In the genomic region with DNA sequence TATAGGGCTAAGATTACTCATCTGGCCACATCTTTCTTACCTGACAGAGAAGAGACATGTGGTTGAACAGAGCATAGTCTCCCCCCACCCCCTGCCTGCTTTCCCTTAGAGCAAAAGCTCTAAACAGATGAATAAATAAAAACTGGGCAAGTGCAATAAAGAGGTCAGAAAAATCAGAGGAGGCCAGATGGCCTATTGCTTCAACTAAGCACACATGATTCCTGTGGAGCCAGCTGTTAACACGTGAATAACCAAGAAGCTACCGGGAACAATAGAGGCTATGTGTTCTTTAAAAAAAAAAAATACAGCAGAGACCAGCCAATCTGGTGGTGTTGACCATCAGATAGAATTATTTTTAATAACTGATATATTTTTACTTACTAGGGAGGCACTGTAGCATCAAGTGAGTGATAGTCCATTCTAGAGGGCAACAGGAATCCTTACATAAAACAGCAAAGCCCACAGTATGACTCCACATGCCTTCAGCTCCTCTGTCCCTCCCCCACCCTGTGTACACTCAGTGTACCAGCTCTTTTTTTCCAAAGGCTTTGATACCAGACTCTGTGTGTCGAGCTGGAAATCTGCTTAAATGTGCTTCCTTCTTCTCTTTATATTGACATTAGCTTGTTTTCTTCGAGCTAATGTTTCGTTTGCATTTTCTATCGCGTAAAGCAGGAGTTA, we compare ENCODE assay signal across 26 mouse cellular contexts.
DNase-seq lines count a peak whose midpoint lies in the region; ATAC-seq and TF ChIP-seq lines count a peak whose summit lies in the region.
"Had no signal": no experiment of that assay in that cellular context is flagged by ENCODE, and none has a peak within 500 bp of the region (broad histone marks: within the 10 kb centered on the region; RNA-seq: fewer than 3 reads in every experiment).

No protein-coding gene starts in this region.

- H3K9me3 ChIP-seq in liver, embryonic 12.5 days (replicated peaks), result no peaks in the 10 kb centered on the region
- no peaks in the 10 kb centered on the region for H3K9me3 ChIP-seq in limb, embryonic 11.5 days (ENCODE audit: control insufficient read depth, low read length)
- H3K9me3 ChIP-seq in stomach, embryonic 15.5 days, result no peaks in the 10 kb centered on the region
- H3K9me3 ChIP-seq: embryonic facial prominence, embryonic 12.5 days; forebrain, embryonic 10.5 days; heart, embryonic 12.5 days; hindbrain, embryonic 15.5 days; limb, embryonic 15.5 days; liver, embryonic 15.5 days had no signal

- TF ChIP-seq CTCF in liver, adult 2 months (IDR thresholded peaks at IDR 0.05; ENCODE audit: low read depth, low read length), result no peak

- no peak for ATAC-seq in liver, embryonic 12.5 days
- ATAC-seq in limb, embryonic 11.5 days (ENCODE audit: insufficient number of reproducible peaks, low FRiP score, low TSS enrichment, low read depth), result 0 out of 2 replicates have a peak, but pooled peaks have one; percentile 47
- ATAC-seq in stomach, embryonic 15.5 days (ENCODE audit: insufficient read depth, low FRiP score, low read depth), result peak; percentile 50; the same call in 1 of the 2 replicates
- ATAC-seq: activated CD4-positive, CD25-positive, alpha-beta regulatory T cell, adult 4 months; forebrain, embryonic 16.5 days had no signal

- no peaks in the 10 kb centered on the region for H3K79me2 ChIP-seq in liver, adult 2 months (ENCODE audit: control insufficient read depth, insufficient read depth, low read length)

- DNase-seq in liver, adult 2 months (ENCODE audit: extremely low read depth, low read depth, low spot score), result peak; percentile 92
- DNase-seq in embryo, embryonic 11 days, result peak; percentile 56
- DNase-seq in limb, embryonic 11.5 days (ENCODE audit: low spot score), result no peak
- no peak for DNase-seq in heart, postnatal 4 days
- no peak for DNase-seq in lung, postnatal 36 days
- DNase-seq: adrenal gland, adult 2 months; adrenal gland, postnatal 36 days; cerebellum, adult 18-20 months; heart, adult 2 months; kidney, adult 18-20 months; kidney, postnatal 4 days; lung, embryonic 14.5 days; right cerebral cortex, adult 18-20 months; spleen, adult 18-20 months; thymus, postnatal 4 days had no signal

- no peak overlapping the region for H3K27ac ChIP-seq in liver, adult 2 months (replicated peaks; ENCODE audit: insufficient read depth, low read depth, low read length)
- H3K27ac ChIP-seq in liver, embryonic 12.5 days, result no peak overlapping the region
- no peak overlapping the region for H3K27ac ChIP-seq in limb, embryonic 11.5 days (replicated peaks; ENCODE audit: low read depth, low read length)
- no peak overlapping the region; the same call in 1 of the 2 replicates for H3K27ac ChIP-seq in stomach, embryonic 15.5 days
- H3K27ac ChIP-seq: embryonic facial prominence, embryonic 12.5 days; forebrain, embryonic 10.5 days; heart, adult 2 months; hindbrain, embryonic 15.5 days; limb, embryonic 15.5 days; liver, embryonic 15.5 days had no signal

- no peaks in the 10 kb centered on the region for H3K27me3 ChIP-seq in liver, adult 2 months (ENCODE audit: control insufficient read depth, insufficient read depth, low read length)
- no peaks in the 10 kb centered on the region for H3K27me3 ChIP-seq in liver, embryonic 12.5 days (replicated peaks)
- H3K27me3 ChIP-seq in limb, embryonic 11.5 days (ENCODE audit: control insufficient read depth, insufficient read depth, low read length), result no peaks in the 10 kb centered on the region
- no peaks in the 10 kb centered on the region for H3K27me3 ChIP-seq in stomach, embryonic 15.5 days (replicated peaks)
- H3K27me3 ChIP-seq: CH12.LX; embryonic facial prominence, embryonic 12.5 days; heart, embryonic 12.5 days; hindbrain, embryonic 15.5 days; limb, embryonic 15.5 days; liver, embryonic 15.5 days had no signal

- no peak overlapping the region for H3K4me3 ChIP-seq in liver, adult 2 months (ENCODE audit: insufficient read depth, low read depth, low read length)
- H3K4me3 ChIP-seq in liver, embryonic 12.5 days, result no peak overlapping the region
- no peak overlapping the region for H3K4me3 ChIP-seq in limb, embryonic 11.5 days (ENCODE audit: low read depth, low read length)
- H3K4me3 ChIP-seq in stomach, embryonic 15.5 days (replicated peaks), result no peak overlapping the region
- H3K4me3 ChIP-seq: embryonic facial prominence, embryonic 12.5 days; forebrain, embryonic 10.5 days; heart, adult 2 months; heart, embryonic 12.5 days; hindbrain, embryonic 15.5 days; limb, embryonic 15.5 days; liver, embryonic 15.5 days had no signal

- H3K4me2 ChIP-seq in liver, embryonic 12.5 days, result no peak overlapping the region
- H3K4me2 ChIP-seq in limb, embryonic 11.5 days (ENCODE audit: low read depth, severe bottlenecking), result no peak overlapping the region
- H3K4me2 ChIP-seq in stomach, embryonic 15.5 days, result no peak overlapping the region
- H3K4me2 ChIP-seq: embryonic facial prominence, embryonic 12.5 days; heart, embryonic 12.5 days; hindbrain, embryonic 15.5 days; limb, embryonic 15.5 days; liver, embryonic 15.5 days; lung, embryonic 14.5 days had no signal

- H3K36me3 ChIP-seq in liver, adult 2 months (ENCODE audit: control insufficient read depth, insufficient read depth, low read length), result no peaks in the 10 kb centered on the region
- no peaks in the 10 kb centered on the region for H3K36me3 ChIP-seq in liver, embryonic 12.5 days
- no peaks in the 10 kb centered on the region for H3K36me3 ChIP-seq in limb, embryonic 11.5 days (ENCODE audit: control insufficient read depth, insufficient read depth, low read length)
- H3K36me3 ChIP-seq in stomach, embryonic 15.5 days, result no peaks in the 10 kb centered on the region
- H3K36me3 ChIP-seq: embryonic facial prominence, embryonic 12.5 days; forebrain, embryonic 10.5 days; heart, embryonic 12.5 days; hindbrain, embryonic 15.5 days; limb, embryonic 15.5 days; liver, embryonic 15.5 days had no signal

- TF ChIP-seq POLR2A in liver, adult 2 months (IDR thresholded peaks at IDR 0.05; ENCODE audit: extremely low read depth, insufficient read depth, low read length), result no peak

- peaks cover 8% of the 10 kb centered on the region for H3K4me1 ChIP-seq in liver, adult 2 months (ENCODE audit: control insufficient read depth, insufficient read depth, low read length)
- H3K4me1 ChIP-seq in liver, embryonic 12.5 days, result no peaks in the 10 kb centered on the region
- H3K4me1 ChIP-seq in limb, embryonic 11.5 days (ENCODE audit: control insufficient read depth, insufficient read depth, low read length), result peaks cover 21% of the 10 kb centered on the region
- no peaks in the 10 kb centered on the region for H3K4me1 ChIP-seq in stomach, embryonic 15.5 days
- H3K4me1 ChIP-seq: heart, embryonic 12.5 days; hindbrain, embryonic 15.5 days; limb, embryonic 15.5 days; liver, embryonic 15.5 days had no signal

- H3K9ac ChIP-seq in liver, adult 2 months (ENCODE audit: low read depth, low read length), result no peak overlapping the region
- H3K9ac ChIP-seq in liver, embryonic 12.5 days, result no peak overlapping the region
- H3K9ac ChIP-seq in limb, embryonic 11.5 days (ENCODE audit: low read length), result no peak overlapping the region
- no peak overlapping the region for H3K9ac ChIP-seq in stomach, embryonic 15.5 days
- H3K9ac ChIP-seq: embryonic facial prominence, embryonic 12.5 days; heart, embryonic 12.5 days; hindbrain, embryonic 15.5 days; limb, embryonic 15.5 days; liver, embryonic 15.5 days; lung, embryonic 14.5 days had no signal

- 36% methylated on average over 7 of the region's 7 CpGs for WGBS in liver, adult 2 months
- WGBS in liver, embryonic 12.5 days (ENCODE audit: insufficient replicate concordance), result 63% methylated on average over 7 of the region's 7 CpGs
- 53% methylated on average over 7 of the region's 7 CpGs for WGBS in limb, embryonic 11.5 days
- WGBS in stomach, embryonic 15.5 days, result 46% methylated on average over 7 of the region's 7 CpGs

Comparison
In these comparisons a context has a peak if more than half of its experiments do, and no peak if none do; other contexts are left out.
1. DNase-seq: peak in liver, adult 2 months (single experiment) and embryo, embryonic 11 days (single experiment); none in limb, embryonic 11.5 days (single experiment), heart, postnatal 4 days (single experiment) and lung, postnatal 36 days (single experiment).